Mouse (Mus musculus) gastrocnemius, adult 2 months (tissue): ENCODE results near the gene Frmd8. TPM values are rescaled to one million over a fixed set of nuclear protein-coding genes. Genes with fewer than 3 reads are reported as not detected.

ENCODE experiments used
- DNase-seq: peaks from one replicate; pipeline ENCODE4 v3.0.0; 2022
- H3K27ac ChIP-seq: fragments of 200-600 bp; 2 replicates; pipeline ENCODE4 v1.8.1; 2022; ENCODE audit warnings: mild to moderate bottlenecking
- H3K4me3 ChIP-seq: fragments of 200-600 bp; 2 replicates; pipeline ENCODE4 v1.8.1; 2022; ENCODE audit warnings: mild to moderate bottlenecking, moderate library complexity
- CTCF ChIP-seq: fragments of 200-600 bp; IDR thresholded peaks from 2 replicates; pipeline ENCODE4 v1.8.1; 2022; ENCODE audit warnings: antibody characterized with exemption, mild to moderate bottlenecking, moderate library complexity
- intact Hi-C: fragments of 180-260 bp; cut with DNase I; formaldehyde crosslinking; loops from one replicate; pipeline ENCODE4 v1.15.1; 2025
- total RNA-seq, 2 experiments: library from RNA; stranded (reverse); gene quantifications; 2 replicates each; pipeline ENCODE4 v1.2.3; 2021

The Frmd8 gene
- total RNA-seq, 2 experiments from 2014 or later: 3.4 to 4.0 TPM

DNA sequence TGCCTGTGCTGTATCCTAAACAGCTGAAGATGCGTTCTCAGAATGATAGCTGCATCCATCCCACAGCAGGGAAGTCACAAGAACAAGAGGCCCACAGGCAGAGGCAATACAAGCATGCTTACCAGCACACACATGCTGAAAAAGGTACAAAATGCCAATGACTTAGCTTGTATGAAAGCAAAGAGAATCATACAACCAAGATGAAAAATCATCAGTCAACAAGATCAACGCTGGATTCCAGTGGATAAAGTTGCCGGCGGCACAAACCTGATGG, 36.2 kb downstream of the Frmd8 start:
- Histone ChIP-seq H3K4me3 (peak overlapping the region; percentile 94), H3K27ac (peak overlapping the region; percentile 98)
- no peak for DNase-seq
- TF ChIP-seq CTCF: no peak
- intact Hi-C loops: no loop called here

DNA sequence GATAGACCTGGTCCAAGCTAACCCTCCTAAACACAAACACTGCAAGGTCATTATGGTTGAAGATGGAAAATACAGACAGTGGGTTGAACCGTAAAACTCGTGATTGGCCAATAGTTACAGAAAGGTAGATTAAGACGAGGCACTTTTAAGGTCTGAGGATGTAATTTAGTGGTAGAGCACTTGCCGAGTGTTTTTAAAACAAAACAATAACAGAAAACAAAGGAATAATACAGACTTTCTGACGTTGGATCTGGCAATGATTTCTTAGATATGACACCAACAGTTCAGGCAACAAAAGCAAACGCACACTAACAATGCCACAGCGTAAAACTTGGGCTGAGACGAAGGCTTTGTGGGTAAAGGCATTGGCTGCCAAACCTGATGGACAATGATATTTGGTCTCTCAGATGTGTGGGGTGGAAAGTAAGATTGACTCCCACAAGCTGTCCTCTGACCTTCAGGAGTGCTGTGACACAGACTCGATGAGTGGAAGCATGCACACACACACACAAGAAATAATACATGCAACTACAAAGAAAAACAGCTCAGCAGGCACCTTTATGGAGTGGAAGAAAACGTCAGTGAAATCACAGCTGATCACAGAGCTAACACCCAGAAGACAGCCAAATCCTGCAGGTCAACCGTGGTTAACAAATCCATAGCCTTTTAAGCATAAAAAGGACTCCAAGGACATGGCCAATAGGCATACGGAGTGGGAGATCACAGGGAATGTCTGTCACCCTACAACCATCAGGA, 36.8 kb downstream of the Frmd8 start:
- intact Hi-C loops: no loop called here
- no peak for DNase-seq

GRCm38 (mm10) chr19:5837606-5838005, 37.5 kb downstream of the Frmd8 start:
- H3K27ac ChIP-seq: peak overlapping the region; percentile 98
- TF ChIP-seq CTCF: no peak
- intact Hi-C loops: no loop called here
- DNase-seq: peak; percentile 20
- peak overlapping the region; percentile 94 for H3K4me3 ChIP-seq

More for the DNA sequence above, 36.8 kb downstream of the Frmd8 start:
- peak overlapping the region; percentile 94 for H3K4me3 ChIP-seq
- peak overlapping the region; percentile 98 for H3K27ac ChIP-seq
- no peak for TF ChIP-seq CTCF

GRCm38 (mm10) chr19:5836941-5837572, 38.0 kb downstream of the Frmd8 start:
- intact Hi-C loops: no loop called here
- H3K4me3 ChIP-seq: peak overlapping the region; percentile 94
- H3K27ac ChIP-seq: peak overlapping the region; percentile 98
- no peak for TF ChIP-seq CTCF
- DNase-seq: peak; percentile 69

DNA sequence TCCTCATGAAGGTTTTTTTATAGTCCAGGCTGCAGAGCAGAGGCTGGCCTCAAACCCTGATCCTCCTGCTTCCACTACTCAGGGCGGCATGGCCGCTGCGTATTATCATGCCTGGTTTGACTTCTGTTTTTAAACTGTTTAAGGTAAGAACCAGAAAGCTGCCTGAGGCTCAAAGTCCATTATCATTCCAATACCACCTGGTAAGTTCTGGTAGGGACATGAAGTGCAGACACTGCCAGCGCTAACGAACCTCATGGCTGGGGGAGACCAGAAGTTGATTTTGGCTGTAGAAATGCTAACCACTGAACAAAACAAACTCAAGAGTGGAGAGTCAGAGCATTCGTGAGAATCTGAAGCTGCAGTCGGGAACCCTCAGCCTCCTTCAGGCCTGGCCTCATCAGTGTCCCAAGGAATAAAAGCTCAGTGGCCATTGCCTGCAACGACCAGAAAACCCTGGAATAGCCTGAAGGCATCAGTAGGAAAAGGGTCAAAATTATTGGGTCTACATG, 39.1 kb downstream of the Frmd8 start:
- no peak for TF ChIP-seq CTCF
- no peak for DNase-seq
- peak overlapping the region; percentile 98 for H3K27ac ChIP-seq
- intact Hi-C loops: no loop called here
- H3K4me3 ChIP-seq: peak overlapping the region; percentile 94

- Histone ChIP-seq H3K27ac (peak overlapping the region; percentile 98), H3K4me3 (peak overlapping the region; percentile 94)
- DNase-seq: no peak
- no peak for TF ChIP-seq CTCF
- intact Hi-C loops: no loop called here
These were observed 39.8 kb downstream of the Frmd8 start for GRCm38 (mm10) chr19:5835054-5835921.

DNA sequence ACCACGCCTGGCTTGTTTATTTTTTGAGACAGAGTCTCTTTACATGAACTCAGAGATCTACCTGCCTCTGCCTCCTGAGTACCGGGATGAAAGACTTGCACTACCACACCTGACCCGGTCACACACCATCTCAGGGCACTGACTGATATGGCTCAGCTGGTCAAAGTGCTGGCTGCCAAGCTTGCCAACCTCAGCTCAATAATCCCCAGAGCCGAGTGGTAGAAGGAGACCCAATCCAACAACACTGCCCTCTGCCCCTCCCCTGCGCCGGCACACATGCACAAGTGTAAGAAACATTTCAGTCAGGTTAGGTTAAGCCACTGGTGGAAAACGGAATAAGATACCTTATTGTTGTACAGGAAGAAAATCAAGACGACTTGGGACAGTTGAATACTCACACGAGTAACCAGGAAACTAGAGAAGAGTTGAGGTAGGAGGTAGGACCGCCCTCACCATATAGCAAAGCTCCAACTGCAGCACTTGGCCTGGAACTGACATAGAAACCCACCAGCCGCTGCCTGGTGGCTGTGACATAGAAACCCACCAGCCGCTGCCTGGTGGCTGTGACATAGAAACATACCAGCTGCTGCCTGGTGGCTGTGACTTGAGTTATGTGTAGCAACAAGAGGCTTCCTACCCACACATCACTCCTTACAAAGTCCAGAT, 40.7 kb downstream of the Frmd8 start:
- Histone ChIP-seq H3K4me3 (peak overlapping the region; percentile 94), H3K27ac (peak overlapping the region; percentile 98)
- no peak for TF ChIP-seq CTCF
- intact Hi-C loops: no loop called here
- peak; percentile 67 for DNase-seq

DNA sequence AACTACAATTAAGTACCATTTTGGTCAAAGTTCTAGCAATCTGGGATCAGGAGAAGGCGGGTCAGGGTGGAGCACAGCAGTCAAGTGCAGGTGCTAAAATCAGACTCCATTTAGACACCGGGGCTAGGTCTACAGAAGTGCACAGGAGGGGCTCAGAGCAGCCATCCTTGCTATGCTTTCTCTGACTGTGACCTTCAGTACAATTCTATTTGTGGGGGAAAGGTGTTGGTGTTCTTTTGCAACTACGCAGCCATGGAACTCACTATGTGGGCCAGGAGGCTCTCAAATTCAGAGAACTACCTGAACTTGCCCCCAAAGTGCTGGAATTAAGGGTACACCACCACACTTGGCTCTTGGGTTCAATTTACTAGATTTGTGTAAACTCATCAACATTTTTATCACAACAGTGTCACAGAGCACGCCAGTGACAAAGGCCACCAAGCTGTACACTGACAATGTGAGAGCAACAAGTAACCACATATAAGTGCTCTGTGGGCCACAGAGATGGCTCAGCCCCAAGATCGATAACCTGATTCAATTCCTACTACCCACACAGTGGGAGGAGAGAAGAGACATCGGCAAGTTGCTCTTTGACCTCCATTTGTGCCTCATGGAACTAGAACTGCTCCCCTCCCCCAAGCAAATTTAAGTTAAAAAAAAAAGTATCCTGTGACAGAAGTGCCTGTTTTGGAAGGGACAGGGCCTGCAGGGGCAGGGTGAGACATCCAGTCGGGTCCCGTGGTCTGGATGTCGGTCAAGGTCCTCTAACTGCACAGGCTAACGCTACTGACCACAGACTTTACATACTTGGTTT, 41.6 kb downstream of the Frmd8 start:
- DNase-seq: peak; percentile 66

GRCm38 (mm10) chr19:5832326-5832725, 42.7 kb downstream of the Frmd8 start:
- intact Hi-C loops: no loop called here
- DNase-seq: peak; percentile 34
- TF ChIP-seq CTCF: no peak
- peak overlapping the region; percentile 98 for H3K27ac ChIP-seq
- peak overlapping the region; percentile 94 for H3K4me3 ChIP-seq

More for the DNA sequence above, 41.6 kb downstream of the Frmd8 start:
- peak overlapping the region; percentile 98 for H3K27ac ChIP-seq
- no peak for TF ChIP-seq CTCF
- peak overlapping the region; percentile 94 for H3K4me3 ChIP-seq
- intact Hi-C loops: no loop called here

DNA sequence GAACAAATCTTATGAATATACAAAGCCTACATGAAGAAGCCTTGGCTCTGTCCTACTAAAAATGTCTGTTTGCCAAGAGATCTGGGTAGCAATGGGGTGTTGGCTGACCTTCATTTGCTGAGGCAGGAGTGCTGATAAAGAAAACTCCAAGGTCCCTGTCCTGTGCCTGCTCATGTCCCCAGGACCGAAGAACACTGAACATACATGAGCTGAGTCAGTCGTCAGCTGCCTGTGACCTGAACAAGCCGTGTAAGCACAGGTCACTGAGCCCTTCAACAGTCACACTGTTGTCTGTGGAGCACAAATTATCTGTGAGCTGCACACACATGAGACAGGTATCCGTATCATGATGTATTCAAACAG, 43.1 kb downstream of the Frmd8 start:
- peak overlapping the region; percentile 94 for H3K4me3 ChIP-seq
- DNase-seq: no peak
- peak overlapping the region; percentile 98 for H3K27ac ChIP-seq
- intact Hi-C loops: no loop called here
- no peak for TF ChIP-seq CTCF

- intact Hi-C loops: no loop called here
- peak; percentile 57 for DNase-seq
- Histone ChIP-seq H3K27ac (peak overlapping the region; percentile 98), H3K4me3 (peak overlapping the region; percentile 94)
- no peak for TF ChIP-seq CTCF
These were observed 43.7 kb downstream of the Frmd8 start for GRCm38 (mm10) chr19:5831224-5831957.
